Mouse (Mus musculus): ENCODE measurements around the gene Gm3264. TPM values are rescaled to one million over a fixed set of nuclear protein-coding genes. Genes with fewer than 3 reads are reported as not detected.
"Not testable (repeated sequence)": the region's sequence is repeated elsewhere in the genome, so short reads cannot be mapped to it uniquely, and the experiment has no call there.

Gene Gm3264
- 0.64 and 0.89 TPM in 2 replicates for polyA plus RNA-seq (2014; fragmentation: Nextera tagmentation; extraction: Ambion mirVana)

DNA sequence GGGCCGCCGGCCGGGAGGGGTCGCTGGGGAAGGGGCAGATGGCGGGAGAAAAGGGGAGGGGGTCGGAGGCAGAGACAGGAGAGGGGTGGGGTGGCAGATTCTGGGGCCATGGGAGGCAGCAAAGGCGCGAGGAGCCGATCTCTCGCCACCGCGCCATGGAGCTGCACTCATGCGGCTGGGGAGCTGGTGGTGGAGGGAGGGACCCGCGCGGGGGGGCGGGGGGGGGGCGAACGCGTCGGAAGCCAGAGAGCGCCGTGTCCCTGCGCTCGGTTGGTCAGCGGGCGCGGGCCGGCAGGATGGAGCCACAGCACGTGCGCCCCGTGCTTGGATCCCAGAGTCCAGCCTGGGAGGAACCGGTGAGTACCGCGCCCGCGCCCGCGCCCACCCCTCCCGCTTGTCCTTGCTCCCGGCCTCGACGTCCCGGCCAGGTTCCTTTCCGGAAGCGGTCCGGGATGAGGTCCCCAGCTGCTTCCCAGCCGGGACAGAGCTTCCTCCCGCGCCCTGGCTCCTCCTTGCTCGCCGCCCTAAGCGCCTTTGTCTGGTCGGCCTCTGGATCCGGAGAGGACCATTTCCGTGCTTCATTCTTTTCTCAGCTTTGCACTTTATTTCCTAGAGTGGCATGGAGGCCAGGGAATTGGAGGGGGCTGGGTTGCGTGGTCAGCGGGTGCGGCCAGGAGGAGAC is at the start of gene Gm3264:
Gene Gm3264, plus strand, starts transcription at position 278 of the 682 bp plus-strand sequence.
- Histone ChIP-seq H3K4me2 (ENCODE audit: low read length) (peak within 1 kb of the TSS; percentile 40), H3K4me3 (ENCODE audit: low read depth, low read length) (peak within 1 kb of the TSS; percentile 22)
- H3K27ac ChIP-seq (ENCODE audit: low read depth); H3K4me1 ChIP-seq (replicated peaks; ENCODE audit: control insufficient read depth, insufficient read depth, low read length); H3K36me3 ChIP-seq (ENCODE audit: control insufficient read depth, insufficient read depth, low read length); H3K27me3 ChIP-seq (replicated peaks; ENCODE audit: control insufficient read depth, insufficient read depth, low read length); H3K9ac ChIP-seq (ENCODE audit: low read length); H3K9me3 ChIP-seq (ENCODE audit: control insufficient read depth, low read length); ATAC-seq (replicated peaks; ENCODE audit: low FRiP score, low TSS enrichment, low read depth): not testable (repeated sequence)
- DNase-seq (ENCODE audit: low spot score) = peak; percentile 57
- WGBS = 4% methylated on average over 32 of the region's 59 CpGs

DNA sequence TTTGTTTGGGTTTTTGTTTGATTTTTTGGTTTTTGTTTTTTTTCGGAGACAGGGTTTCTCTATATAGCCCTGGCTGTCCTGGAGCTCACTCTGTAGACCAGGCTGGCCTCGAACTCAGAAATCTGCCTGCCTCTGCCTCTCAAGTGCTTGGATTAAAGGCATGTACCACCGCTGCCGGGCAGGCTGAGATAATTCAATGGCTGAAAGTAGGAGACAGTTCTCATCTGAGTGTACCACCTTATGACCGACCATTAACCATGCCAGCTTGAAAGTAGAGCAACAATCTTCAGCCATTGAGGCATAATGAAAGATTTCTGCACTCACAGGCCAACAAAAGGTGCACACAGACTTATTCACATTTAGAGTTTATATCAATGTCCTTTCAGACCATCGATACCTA is 49.0 kb upstream of the Gm3264 start:
- not testable (repeated sequence) for H3K27me3 ChIP-seq (replicated peaks; ENCODE audit: control insufficient read depth, insufficient read depth, low read length); ATAC-seq (replicated peaks; ENCODE audit: low FRiP score, low TSS enrichment, low read depth)
- WGBS = 91% methylated on average over 6 of the region's 6 CpGs

DNA sequence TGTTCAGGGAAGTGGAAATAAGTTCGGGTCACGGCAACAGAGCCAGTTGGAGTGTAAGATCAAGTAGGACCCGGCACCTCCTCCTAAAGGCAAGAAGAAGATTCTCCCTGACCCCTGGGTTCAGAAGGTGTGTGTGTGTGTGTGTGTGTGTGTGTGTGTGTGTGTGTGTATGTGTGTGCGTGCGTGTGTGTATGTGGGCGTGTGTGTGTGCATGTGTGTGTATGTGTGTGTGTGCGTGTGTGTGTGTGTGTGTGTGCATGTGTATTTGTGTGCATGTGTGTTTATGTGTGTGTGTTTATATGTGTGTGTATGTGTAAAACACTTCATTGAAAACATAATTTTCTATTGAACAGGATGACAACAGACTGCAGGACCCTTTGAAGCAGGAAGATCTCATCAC is 33.4 kb upstream of the Gm3264 start:
- H3K9ac ChIP-seq (ENCODE audit: low read length); H3K4me2 ChIP-seq (ENCODE audit: low read length); H3K4me1 ChIP-seq (replicated peaks; ENCODE audit: control insufficient read depth, insufficient read depth, low read length); DNase-seq (ENCODE audit: low spot score); H3K9me3 ChIP-seq (ENCODE audit: control insufficient read depth, low read length); H3K4me3 ChIP-seq (ENCODE audit: low read depth, low read length); H3K27ac ChIP-seq (ENCODE audit: low read depth); H3K27me3 ChIP-seq (replicated peaks; ENCODE audit: control insufficient read depth, insufficient read depth, low read length); ATAC-seq (replicated peaks; ENCODE audit: low FRiP score, low TSS enrichment, low read depth); H3K36me3 ChIP-seq (ENCODE audit: control insufficient read depth, insufficient read depth, low read length): not testable (repeated sequence)
- WGBS = 97% methylated on average over 4 of the region's 7 CpGs

More for the DNA sequence above, 49.0 kb upstream of the Gm3264 start:
- H3K27ac ChIP-seq (ENCODE audit: low read depth); H3K4me1 ChIP-seq (replicated peaks; ENCODE audit: control insufficient read depth, insufficient read depth, low read length); H3K9me3 ChIP-seq (ENCODE audit: control insufficient read depth, low read length); DNase-seq (ENCODE audit: low spot score); H3K4me3 ChIP-seq (ENCODE audit: low read depth, low read length); H3K4me2 ChIP-seq (ENCODE audit: low read length); H3K36me3 ChIP-seq (ENCODE audit: control insufficient read depth, insufficient read depth, low read length); H3K9ac ChIP-seq (ENCODE audit: low read length): not testable (repeated sequence)

DNA sequence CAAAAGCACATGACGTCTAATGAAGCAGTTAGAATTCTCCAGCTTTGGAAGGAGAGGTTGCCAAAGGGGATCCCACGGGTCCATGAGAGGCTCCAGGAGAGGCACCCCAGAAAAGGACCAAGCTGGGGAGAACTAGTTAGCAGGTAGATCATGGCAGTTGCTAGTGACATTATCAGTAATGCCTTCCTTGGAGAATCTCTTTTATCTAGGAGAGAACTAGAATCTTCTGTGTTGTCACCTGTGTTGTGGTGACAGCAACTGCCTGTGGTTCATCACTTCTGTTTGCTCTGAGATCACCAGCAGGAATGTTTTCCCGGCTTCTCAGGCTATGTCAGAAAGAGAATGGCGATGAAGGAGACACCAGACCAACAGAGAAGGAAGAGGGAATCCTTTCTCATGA is 17.6 kb upstream of the Gm3264 start, which contains the start of gene Gm3269:
Gene Gm3269, plus strand, starts transcription at position 301 of the 400 bp plus-strand sequence.
- H3K4me2 ChIP-seq (ENCODE audit: low read length); H3K36me3 ChIP-seq (ENCODE audit: control insufficient read depth, insufficient read depth, low read length); H3K9ac ChIP-seq (ENCODE audit: low read length); H3K27me3 ChIP-seq (replicated peaks; ENCODE audit: control insufficient read depth, insufficient read depth, low read length); DNase-seq (ENCODE audit: low spot score); H3K4me1 ChIP-seq (replicated peaks; ENCODE audit: control insufficient read depth, insufficient read depth, low read length); ATAC-seq (replicated peaks; ENCODE audit: low FRiP score, low TSS enrichment, low read depth); H3K4me3 ChIP-seq (ENCODE audit: low read depth, low read length); H3K27ac ChIP-seq (ENCODE audit: low read depth); H3K9me3 ChIP-seq (ENCODE audit: control insufficient read depth, low read length): not testable (repeated sequence)
- WGBS = no CpG with 5 or more reads among the region's 4 CpGs

DNA sequence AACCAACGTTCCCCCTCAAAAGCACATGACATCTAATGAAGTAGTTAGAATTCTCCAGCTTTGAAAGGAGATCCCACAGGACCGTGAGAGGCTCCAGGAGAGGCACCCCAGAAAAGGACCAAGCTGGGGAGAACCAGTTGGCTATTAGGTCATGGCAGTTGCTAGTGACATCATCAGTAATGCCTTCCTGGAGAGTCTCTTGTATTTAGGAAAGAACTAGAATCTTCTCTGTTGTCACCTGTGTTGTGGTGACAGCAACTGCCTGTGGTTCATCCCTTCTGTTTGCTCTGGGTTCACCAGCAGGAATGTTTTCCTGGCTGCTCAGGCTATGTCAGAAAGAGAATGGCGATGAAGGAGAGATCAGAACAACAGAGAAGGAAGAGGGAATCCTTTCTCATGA is 36.7 kb downstream of the Gm3264 start, which contains the start of gene Gm3278:
Gene Gm3278, plus strand, starts transcription at position 301 of the 400 bp plus-strand sequence.
- DNase-seq (ENCODE audit: low spot score); H3K9ac ChIP-seq (ENCODE audit: low read length); H3K4me3 ChIP-seq (ENCODE audit: low read depth, low read length); H3K4me2 ChIP-seq (ENCODE audit: low read length); H3K4me1 ChIP-seq (replicated peaks; ENCODE audit: control insufficient read depth, insufficient read depth, low read length); ATAC-seq (replicated peaks; ENCODE audit: low FRiP score, low TSS enrichment, low read depth); H3K27ac ChIP-seq (ENCODE audit: low read depth); H3K9me3 ChIP-seq (ENCODE audit: control insufficient read depth, low read length); H3K27me3 ChIP-seq (replicated peaks; ENCODE audit: control insufficient read depth, insufficient read depth, low read length); H3K36me3 ChIP-seq (ENCODE audit: control insufficient read depth, insufficient read depth, low read length): not testable (repeated sequence)
- WGBS = 80% methylated on average over 1 of the region's 3 CpGs

Other genes starting within 250 kb of the Gm3264 start
- not detected in 2 replicates for gene Gm8159, start 223.2 kb upstream of the Gm3264 start, polyA plus RNA-seq (2014; fragmentation: Nextera tagmentation; extraction: Ambion mirVana)
- gene Gm3239, start 191.4 kb upstream of the Gm3264 start, polyA plus RNA-seq (2014; fragmentation: Nextera tagmentation; extraction: Ambion mirVana) = 0.16 TPM in 1 of 2 replicates, not detected in the other
- not detected in 2 replicates for gene Gm7876, start 146.3 kb upstream of the Gm3264 start, polyA plus RNA-seq (2014; fragmentation: Nextera tagmentation; extraction: Ambion mirVana)
- gene Gm3252, start 128.8 kb upstream of the Gm3264 start, polyA plus RNA-seq (2014; fragmentation: Nextera tagmentation; extraction: Ambion mirVana) = 0.14 and 0.44 TPM in 2 replicates
- gene Gm9602, start 79.2 kb upstream of the Gm3264 start, polyA plus RNA-seq (2014; fragmentation: Nextera tagmentation; extraction: Ambion mirVana) = not detected in 2 replicates
- gene Gm3269, start 17.5 kb upstream of the Gm3264 start, polyA plus RNA-seq (2014; fragmentation: Nextera tagmentation; extraction: Ambion mirVana) = not detected in 2 replicates
- not detected in 2 replicates for gene Gm3278, start 36.8 kb downstream of the Gm3264 start, polyA plus RNA-seq (2014; fragmentation: Nextera tagmentation; extraction: Ambion mirVana)
- gene Gm8297, start 128.4 kb downstream of the Gm3264 start, polyA plus RNA-seq (2014; fragmentation: Nextera tagmentation; extraction: Ambion mirVana) = not detected in 2 replicates
- not detected in 2 replicates for gene Gm3298, start 160.3 kb downstream of the Gm3264 start, polyA plus RNA-seq (2014; fragmentation: Nextera tagmentation; extraction: Ambion mirVana)
- not detected in 2 replicates for gene 4930555G01Rik, start 195.1 kb downstream of the Gm3264 start, polyA plus RNA-seq (2014; fragmentation: Nextera tagmentation; extraction: Ambion mirVana)
- gene Gm8281, start 215.5 kb downstream of the Gm3264 start, polyA plus RNA-seq (2014; fragmentation: Nextera tagmentation; extraction: Ambion mirVana) = 1.3 and 1.5 TPM in 2 replicates